ENCODE assay signal across 8 mouse cellular contexts in the genomic region with DNA sequence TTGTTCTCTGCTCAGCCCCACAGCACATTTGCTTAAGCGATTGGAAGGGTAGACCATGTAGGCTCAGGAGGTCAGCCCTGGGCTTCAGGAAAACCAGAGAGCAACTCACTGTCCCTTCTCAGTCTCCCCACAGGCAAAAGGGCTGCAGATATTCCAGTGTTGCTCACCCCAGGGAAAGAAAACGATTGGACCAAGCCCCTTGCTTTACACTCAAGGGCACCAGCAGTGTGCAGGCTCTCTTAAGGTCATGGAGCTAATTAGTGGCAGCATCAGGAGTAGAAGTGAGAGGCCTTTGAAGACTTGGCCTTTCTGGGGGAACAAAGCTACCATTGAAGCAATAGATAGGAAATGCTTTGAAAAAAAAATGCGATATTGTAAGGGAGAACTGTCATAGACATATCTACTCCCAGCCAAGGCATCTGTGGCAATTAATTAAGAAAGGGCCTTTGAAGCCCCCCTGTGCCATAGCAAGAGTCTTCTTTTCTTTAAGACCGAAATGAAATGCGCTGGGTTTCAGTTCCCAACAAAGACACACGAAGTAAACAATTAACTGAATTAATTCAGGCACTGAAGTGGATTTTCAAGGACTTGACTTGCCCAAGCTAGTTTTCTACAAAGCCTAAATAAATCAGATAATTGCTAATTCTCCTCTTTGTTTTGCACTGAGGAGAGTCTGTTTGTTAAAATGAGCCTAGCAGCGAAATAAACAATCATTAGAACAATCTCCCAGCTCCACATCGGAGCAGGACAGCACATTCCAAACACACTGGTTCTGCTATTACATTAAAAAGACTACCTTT. TPM values are rescaled to one million over a fixed set of nuclear protein-coding genes. Genes with fewer than 3 reads are reported as not detected.
DNase-seq lines count a peak whose midpoint lies in the region; ATAC-seq lines count a peak whose summit lies in the region.

No protein-coding gene starts in this region.

- peaks cover 12% of the 10 kb centered on the region for H3K4me1 ChIP-seq in heart, embryonic 15.5 days (replicated peaks)
- H3K4me1 ChIP-seq in embryonic facial prominence, embryonic 10.5 days, result peaks cover 63% of the 10 kb centered on the region
- H3K4me1 ChIP-seq in intestine, embryonic 16.5 days (ENCODE audit: control insufficient read depth, insufficient read depth, low read length), result peaks cover 10% of the 10 kb centered on the region

- peak overlapping the region; percentile 56 for H3K4me3 ChIP-seq in heart, embryonic 15.5 days
- peak overlapping the region; percentile 62 for H3K4me3 ChIP-seq in embryonic facial prominence, embryonic 10.5 days
- H3K4me3 ChIP-seq in intestine, embryonic 16.5 days (ENCODE audit: low read length), result no peak overlapping the region; the same call in 1 of the 2 replicates

- H3K27ac ChIP-seq in heart, embryonic 15.5 days, result peak overlapping the region; percentile 66
- peak overlapping the region; percentile 91 for H3K27ac ChIP-seq in embryonic facial prominence, embryonic 10.5 days (replicated peaks)
- H3K27ac ChIP-seq in intestine, embryonic 16.5 days (ENCODE audit: low read length), result peak overlapping the region; percentile 13; the same call in 1 of the 2 replicates

- DNase-seq in heart, adult 11 months, result no peak
- DNase-seq in embryonic facial prominence, embryonic 10.5 days (ENCODE audit: low spot score), result peak; percentile 55
- peak; percentile 51 for DNase-seq in neural tube, embryonic 10.5 days (ENCODE audit: extremely low spot score, low spot score)
- no peak for DNase-seq in cerebellum, postnatal 10 days
- no peak for DNase-seq in kidney, adult 18-20 months

- H3K36me3 ChIP-seq in heart, embryonic 15.5 days, result no peaks in the 10 kb centered on the region
- no peaks in the 10 kb centered on the region; the same call in 1 of the 2 replicates for H3K36me3 ChIP-seq in embryonic facial prominence, embryonic 10.5 days (replicated peaks)
- H3K36me3 ChIP-seq in intestine, embryonic 16.5 days (ENCODE audit: control insufficient read depth, insufficient read depth, low read length), result no peaks in the 10 kb centered on the region

- no peaks in the 10 kb centered on the region for H3K9me3 ChIP-seq in heart, embryonic 15.5 days (replicated peaks)
- no peaks in the 10 kb centered on the region for H3K9me3 ChIP-seq in embryonic facial prominence, embryonic 10.5 days
- H3K9me3 ChIP-seq in intestine, embryonic 16.5 days (ENCODE audit: control insufficient read depth, low read length), result no peaks in the 10 kb centered on the region

- no peaks in the 10 kb centered on the region for H3K27me3 ChIP-seq in heart, embryonic 15.5 days
- H3K27me3 ChIP-seq in embryonic facial prominence, embryonic 10.5 days (replicated peaks; ENCODE audit: low read depth, poor library complexity, severe bottlenecking), result peaks cover 35% of the 10 kb centered on the region
- no peaks in the 10 kb centered on the region for H3K27me3 ChIP-seq in intestine, embryonic 16.5 days (replicated peaks; ENCODE audit: control insufficient read depth, insufficient read depth, low read length)

- peak overlapping the region; percentile 42; the same call in 1 of the 2 replicates for H3K9ac ChIP-seq in heart, embryonic 15.5 days
- peak overlapping the region; percentile 20; the same call in 1 of the 2 replicates for H3K9ac ChIP-seq in intestine, embryonic 16.5 days (ENCODE audit: low read depth, low read length)

- ATAC-seq in heart, embryonic 15.5 days (replicated peaks; ENCODE audit: insufficient number of reproducible peaks, insufficient read depth, low FRiP score, low read depth), result no peak
- ATAC-seq in intestine, embryonic 16.5 days, result no peak
- no peak for ATAC-seq in megakaryocyte, adult 5-6 weeks (ENCODE audit: poor library complexity, severe bottlenecking)

- WGBS in heart, embryonic 15.5 days, result 23% methylated on average over 8 of the region's 8 CpGs
- 4% methylated on average over 8 of the region's 8 CpGs for WGBS in embryonic facial prominence, embryonic 10.5 days
- 32% methylated on average over 8 of the region's 8 CpGs for WGBS in intestine, embryonic 16.5 days

- H3K4me2 ChIP-seq in heart, embryonic 15.5 days, result peak overlapping the region; percentile 80
- peak overlapping the region; percentile 14; the same call in 1 of the 2 replicates for H3K4me2 ChIP-seq in intestine, embryonic 16.5 days (ENCODE audit: low read depth, low read length)

RNA-seq across cellular contexts. Expression of gene Tnfrsf19, which starts 2.6 kb away (rescaled TPM):
- polyA plus RNA-seq in heart, embryonic 15.5 days (2015; fragmentation: Nextera tagmentation; extraction: Ambion mirVana), result 16.7 and 22.8 TPM in 2 replicates
- polyA plus RNA-seq in embryonic facial prominence, embryonic 10.5 days (2016; fragmentation: Nextera tagmentation; extraction: Ambion mirVana), result 37.2 and 41.4 TPM in 2 replicates
- polyA plus RNA-seq in intestine, embryonic 16.5 days (2015; fragmentation: Nextera tagmentation; extraction: Ambion mirVana), result 11.4 and 11.5 TPM in 2 replicates
- 0.16 TPM in 1 of 2 replicates, not detected in the other for total RNA-seq in megakaryocyte, adult 5-6 weeks (2015)
- 0.29 and 0.45 TPM in 2 replicates for total RNA-seq in megakaryocyte, adult 5-6 weeks (2017)

Comparison
In these comparisons a context has a peak if more than half of its experiments do, and no peak if none do; other contexts are left out.
1. H3K27ac ChIP-seq: peak in every context shown above with its lines; median percentile 91 in embryonic facial prominence, embryonic 10.5 days; 66 in heart, embryonic 15.5 days; 13 in intestine, embryonic 16.5 days.
2. DNase-seq: peak in embryonic facial prominence, embryonic 10.5 days (single experiment) and neural tube, embryonic 10.5 days (single experiment); none in heart, adult 11 months (single experiment), cerebellum, postnatal 10 days (0 of 2) and kidney, adult 18-20 months (single experiment).